Mouse (Mus musculus): ENCODE results near the gene 1110065P20Rik. TPM values are rescaled to one million over a fixed set of nuclear protein-coding genes. Genes with fewer than 3 reads are reported as not detected.

Gene 1110065P20Rik
- total RNA-seq (2021) = 10 to 100 TPM; 87.1 to 93.6 TPM

GRCm38 (mm10) chr4:124850933-124851658, at the start of gene 1110065P20Rik:
Gene 1110065P20Rik, minus strand, starts transcription at chr4:124851196.
- peak; percentile 67 to 76 for DNase-seq

GRCm38 (mm10) chr4:124899906-124900305, 48.9 kb upstream of the 1110065P20Rik start:
- DNase-seq = no peak

GRCm38 (mm10) chr4:124898428-124898827, 47.4 kb upstream of the 1110065P20Rik start:
- DNase-seq = no peak

GRCm38 (mm10) chr4:124894508-124895428, 43.8 kb upstream of the 1110065P20Rik start:
- peak in 1 of 2 experiments; percentile 33 for DNase-seq

- DNase-seq = no peak
Observed at GRCm38 (mm10) chr4:124893769-124894168, 42.8 kb upstream of the 1110065P20Rik start.

GRCm38 (mm10) chr4:124890831-124891230, 39.8 kb upstream of the 1110065P20Rik start:
- DNase-seq = peak in 1 of 2 experiments; percentile 45

GRCm38 (mm10) chr4:124889935-124890334, 38.9 kb upstream of the 1110065P20Rik start:
- DNase-seq = no peak

GRCm38 (mm10) chr4:124888702-124889101, 37.7 kb upstream of the 1110065P20Rik start:
- DNase-seq = no peak

GRCm38 (mm10) chr4:124882151-124882729, 31.2 kb upstream of the 1110065P20Rik start:
- no peak for DNase-seq

GRCm38 (mm10) chr4:124881341-124881908, 30.4 kb upstream of the 1110065P20Rik start:
- peak; percentile 82 to 84 for DNase-seq

GRCm38 (mm10) chr4:124880599-124880998, 29.6 kb upstream of the 1110065P20Rik start, which contains the start of gene Epha10:
Gene Epha10, plus strand, starts transcription at chr4:124880899.
- DNase-seq = no peak

- DNase-seq = no peak
Observed at GRCm38 (mm10) chr4:124872719-124873118, 21.7 kb upstream of the 1110065P20Rik start.

- DNase-seq = no peak
Observed at GRCm38 (mm10) chr4:124861283-124862188, 10.5 kb upstream of the 1110065P20Rik start, which contains the start of gene Maneal. Gene Maneal, minus strand, starts transcription at chr4:124862171.

GRCm38 (mm10) chr4:124860446-124860845, 9.4 kb upstream of the 1110065P20Rik start:
- DNase-seq = no peak

- DNase-seq = no peak
Observed at GRCm38 (mm10) chr4:124858370-124858769, 7.4 kb upstream of the 1110065P20Rik start.

- DNase-seq = no peak
Observed at GRCm38 (mm10) chr4:124856294-124856693, 5.3 kb upstream of the 1110065P20Rik start.

GRCm38 (mm10) chr4:124850261-124850913, 609 bp downstream of the 1110065P20Rik start, which contains the start of gene Yrdc:
Gene Yrdc, plus strand, starts transcription at chr4:124850679.
- DNase-seq = peak; percentile 93 to 94

GRCm38 (mm10) chr4:124849631-124850260, 1.2 kb downstream of the 1110065P20Rik start:
- DNase-seq = peak; percentile 75 to 76

GRCm38 (mm10) chr4:124847573-124847972, 3.4 kb downstream of the 1110065P20Rik start:
- DNase-seq = peak; percentile 82 to 83

- no peak for DNase-seq
Observed at GRCm38 (mm10) chr4:124843493-124843892, 7.5 kb downstream of the 1110065P20Rik start.
